Mouse (Mus musculus) gastrocnemius, postnatal 14 days (tissue): ENCODE data around the gene Erlin1. TPM values are rescaled to one million over a fixed set of nuclear protein-coding genes. Genes with fewer than 3 reads are reported as not detected.

ENCODE experiments used
- DNase-seq: peaks from one replicate; pipeline ENCODE4 v3.0.0; 2021; ENCODE audit warnings: mixed read lengths
- intact Hi-C: fragments of 180-260 bp; cut with DNase I; formaldehyde crosslinking; loops from one replicate; pipeline ENCODE4 v1.15.1; 2025; ENCODE audit warnings: low total_unique reads
- total RNA-seq, 2 experiments: library from RNA; stranded (reverse); gene quantifications; 2 replicates each; pipeline ENCODE4 v1.2.3; 2021

Gene Erlin1
- total RNA-seq, 2 experiments from 2014 or later: 4.7 to 5.5 TPM

- no peak for DNase-seq
- intact Hi-C loops: no loop called here
Observed at GRCm38 (mm10) chr19:44067323-44068049, 2.1 kb downstream of the Erlin1 start.

GRCm38 (mm10) chr19:44064734-44065133 is 4.9 kb downstream of the Erlin1 start:
- intact Hi-C loops: no loop called here
- DNase-seq: no peak

GRCm38 (mm10) chr19:44063773-44064172 is 5.8 kb downstream of the Erlin1 start:
- intact Hi-C loops: no loop called here
- no peak for DNase-seq

GRCm38 (mm10) chr19:44060226-44060625 is 9.4 kb downstream of the Erlin1 start:
- DNase-seq: no peak
- intact Hi-C loops: no loop called here

- no peak for DNase-seq
- intact Hi-C loops: no loop called here
Observed at GRCm38 (mm10) chr19:44055173-44055826, 14.3 kb downstream of the Erlin1 start.

- intact Hi-C loops: no loop called here
- no peak for DNase-seq
Observed at GRCm38 (mm10) chr19:44050388-44050787, 19.2 kb downstream of the Erlin1 start.

- DNase-seq: no peak
- intact Hi-C loops: no loop called here
Observed at GRCm38 (mm10) chr19:44049282-44049681, 20.3 kb downstream of the Erlin1 start.

GRCm38 (mm10) chr19:44045847-44046246 is 23.7 kb downstream of the Erlin1 start:
- no peak for DNase-seq
- intact Hi-C loops: no loop called here

- DNase-seq: no peak
- intact Hi-C loops: no loop called here
Observed at GRCm38 (mm10) chr19:44042121-44042520, 27.5 kb downstream of the Erlin1 start.

- intact Hi-C loops: no loop called here
- DNase-seq: no peak
Observed at GRCm38 (mm10) chr19:44033396-44033795, 36.2 kb downstream of the Erlin1 start.

GRCm38 (mm10) chr19:44032046-44032744 is 37.4 kb downstream of the Erlin1 start:
- DNase-seq: no peak
- intact Hi-C loops: no loop called here

GRCm38 (mm10) chr19:44030024-44030423 is 39.6 kb downstream of the Erlin1 start:
- DNase-seq: no peak
- intact Hi-C loops: no loop called here

- DNase-seq: no peak
- intact Hi-C loops: no loop called here
Observed at GRCm38 (mm10) chr19:44028972-44029371, 40.6 kb downstream of the Erlin1 start, which contains the start of gene Cyp2c23. Cyp2c23 (minus strand) TSS chr19:44029208.

GRCm38 (mm10) chr19:44026956-44027530 is 42.5 kb downstream of the Erlin1 start:
- no peak for DNase-seq
- intact Hi-C loops: no loop called here

- intact Hi-C loops: no loop called here
- DNase-seq: no peak
Observed at GRCm38 (mm10) chr19:44024921-44025585, 44.5 kb downstream of the Erlin1 start.

- intact Hi-C loops: no loop called here
- no peak for DNase-seq
Observed at GRCm38 (mm10) chr19:44023066-44023465, 46.5 kb downstream of the Erlin1 start.

- intact Hi-C loops: no loop called here
- peak; percentile 53 for DNase-seq
Observed at GRCm38 (mm10) chr19:44021502-44021901, 48.1 kb downstream of the Erlin1 start.

GRCm38 (mm10) chr19:44019739-44020138 is 49.8 kb downstream of the Erlin1 start:
- intact Hi-C loops: no loop called here
- DNase-seq: no peak

- intact Hi-C loops: no loop called here
- DNase-seq: no peak
Observed at GRCm38 (mm10) chr19:44013862-44014261, 55.7 kb downstream of the Erlin1 start.

GRCm38 (mm10) chr19:44008784-44009183 is 60.8 kb downstream of the Erlin1 start:
- intact Hi-C loops: no loop called here
- DNase-seq: no peak
